Comparison of ENCODE assay signal across 23 mouse cellular contexts in genomic region chr17:5108546-5109142, GRCm38 (mm10).
DNase-seq lines count a peak whose midpoint lies in the region; ATAC-seq and TF ChIP-seq lines count a peak whose summit lies in the region.
"Had no signal": no experiment of that assay in that cellular context is flagged by ENCODE, and none has a peak within 500 bp of the region (broad histone marks: within the 10 kb centered on the region; RNA-seq: fewer than 3 reads in every experiment).

No protein-coding gene starts in this region.

- peaks cover 11% of the 10 kb centered on the region for H3K79me2 ChIP-seq in heart, adult 2 months (replicated peaks; ENCODE audit: control insufficient read depth, insufficient read depth, low read length)

- no peaks in the 10 kb centered on the region for H3K36me3 ChIP-seq in liver, embryonic 12.5 days
- H3K36me3 ChIP-seq in G1E (replicated peaks), result peaks cover 71% of the 10 kb centered on the region
- no peaks in the 10 kb centered on the region for H3K36me3 ChIP-seq in liver, embryonic 13.5 days
- no peaks in the 10 kb centered on the region for H3K36me3 ChIP-seq in midbrain, embryonic 14.5 days (ENCODE audit: control insufficient read depth, insufficient read depth, low read length)
- no peaks in the 10 kb centered on the region for H3K36me3 ChIP-seq in heart, adult 2 months (ENCODE audit: control insufficient read depth, insufficient read depth, low read length)
- H3K36me3 ChIP-seq: forebrain, embryonic 12.5 days; hindbrain, embryonic 13.5 days; midbrain, embryonic 12.5 days had no signal

- H3K9ac ChIP-seq in liver, embryonic 12.5 days, result peak overlapping the region; percentile 22; the same call in 1 of the 2 replicates
- H3K9ac ChIP-seq in liver, embryonic 13.5 days, result no peak overlapping the region; the same call in 1 of the 2 replicates
- H3K9ac ChIP-seq in midbrain, embryonic 14.5 days (replicated peaks; ENCODE audit: low read length), result no peak overlapping the region
- no peak overlapping the region for H3K9ac ChIP-seq in heart, adult 2 months (ENCODE audit: low read depth, low read length)
- H3K9ac ChIP-seq: embryonic facial prominence, embryonic 13.5 days; forebrain, embryonic 12.5 days; heart, embryonic 12.5 days; midbrain, embryonic 12.5 days had no signal

- TF ChIP-seq POLR2A in heart, adult 2 months (IDR thresholded peaks at IDR 0.05; ENCODE audit: insufficient read depth, low read depth, low read length), result no peak

- DNase-seq in liver (no peak), 416B (ENCODE audit: low read depth) (peak; percentile 69), G1E (ENCODE audit: low spot score) (no peak)
- no peak for DNase-seq in liver, embryonic 13.5 days
- DNase-seq in midbrain, embryonic 14.5 days, result no peak
- no peak for DNase-seq in T-cell, adult 2 months (ENCODE audit: low spot score)
- no peak for DNase-seq in heart, adult 2 months
- DNase-seq: adrenal gland, postnatal 36 days; cerebellum, adult 11 months; cerebellum, postnatal 14 days; embryo, embryonic 11 days; heart, postnatal 10 days; kidney, adult 18-20 months; right cerebral cortex, postnatal 14 days; thymus, postnatal 14 days had no signal

- no peak overlapping the region for H3K4me3 ChIP-seq in liver, embryonic 12.5 days
- H3K4me3 ChIP-seq in G1E (ENCODE audit: low read depth, low read length), result no peak overlapping the region
- H3K4me3 ChIP-seq in liver, embryonic 13.5 days (replicated peaks), result no peak overlapping the region
- no peak overlapping the region for H3K4me3 ChIP-seq in midbrain, embryonic 14.5 days (replicated peaks; ENCODE audit: low read depth, low read length)
- no peak overlapping the region for H3K4me3 ChIP-seq in heart, adult 2 months
- H3K4me3 ChIP-seq: embryonic facial prominence, embryonic 13.5 days; erythroblast, embryonic 14.5 days; forebrain, embryonic 12.5 days; heart, embryonic 12.5 days; hindbrain, embryonic 13.5 days; limb, embryonic 10.5 days; midbrain, embryonic 12.5 days had no signal

- TF ChIP-seq CTCF in G1E (IDR thresholded peaks at IDR 0.05; ENCODE audit: low read depth, low read length), result no peak
- TF ChIP-seq CTCF in heart, adult 2 months (IDR thresholded peaks at IDR 0.05), result no peak

- H3K4me2 ChIP-seq in liver, embryonic 12.5 days, result no peak overlapping the region; the same call in 1 of the 2 replicates
- H3K4me2 ChIP-seq in liver, embryonic 13.5 days, result 0 out of 2 replicates have a peak overlapping the region, but pooled peaks have one; percentile 6
- H3K4me2 ChIP-seq in midbrain, embryonic 14.5 days (ENCODE audit: low read length), result no peak overlapping the region
- H3K4me2 ChIP-seq: embryonic facial prominence, embryonic 13.5 days; forebrain, embryonic 12.5 days; heart, embryonic 12.5 days; hindbrain, embryonic 13.5 days; midbrain, embryonic 12.5 days had no signal

- intact Hi-C loops in heart, adult 2 months (cut with DNase I), result no loop called here

- ATAC-seq in liver, embryonic 12.5 days, result no peak
- peak; percentile 15; the same call in 1 of the 2 replicates for ATAC-seq in G1E (ENCODE audit: extremely low read depth, insufficient number of reproducible peaks, low FRiP score, poor library complexity, severe bottlenecking)
- no peak for ATAC-seq in liver, embryonic 13.5 days (ENCODE audit: low read depth)
- no peak for ATAC-seq in midbrain, embryonic 14.5 days (ENCODE audit: low FRiP score, low TSS enrichment)

- WGBS in liver, embryonic 12.5 days (ENCODE audit: insufficient replicate concordance), result 53% methylated on average over 2 of the region's 2 CpGs
- 46% methylated on average over 2 of the region's 2 CpGs for WGBS in liver, embryonic 13.5 days (ENCODE audit: insufficient replicate concordance)
- WGBS in midbrain, embryonic 14.5 days, result 83% methylated on average over 2 of the region's 2 CpGs
- 49% methylated on average over 2 of the region's 2 CpGs for WGBS in heart, adult 2 months

- H3K4me1 ChIP-seq in liver, embryonic 12.5 days, result peaks cover 95% of the 10 kb centered on the region
- H3K4me1 ChIP-seq in G1E (ENCODE audit: insufficient read depth, low read depth, low read length), result peaks cover 29% of the 10 kb centered on the region
- peaks cover 94% of the 10 kb centered on the region for H3K4me1 ChIP-seq in liver, embryonic 13.5 days (replicated peaks)
- peaks cover 38% of the 10 kb centered on the region for H3K4me1 ChIP-seq in midbrain, embryonic 14.5 days (ENCODE audit: control insufficient read depth, insufficient read depth, low read length)
- peaks cover 33% of the 10 kb centered on the region for H3K4me1 ChIP-seq in heart, adult 2 months (ENCODE audit: control insufficient read depth, insufficient read depth, low read length)

- H3K9me3 ChIP-seq in liver, embryonic 12.5 days (replicated peaks), result no peaks in the 10 kb centered on the region
- no peaks in the 10 kb centered on the region for H3K9me3 ChIP-seq in G1E (replicated peaks)
- no peaks in the 10 kb centered on the region for H3K9me3 ChIP-seq in liver, embryonic 13.5 days (replicated peaks)
- H3K9me3 ChIP-seq in midbrain, embryonic 14.5 days (ENCODE audit: control insufficient read depth, low read length), result no peaks in the 10 kb centered on the region
- H3K9me3 ChIP-seq: embryonic facial prominence, embryonic 13.5 days; forebrain, embryonic 12.5 days; heart, embryonic 12.5 days; hindbrain, embryonic 13.5 days; limb, embryonic 10.5 days; midbrain, embryonic 12.5 days had no signal

- peak overlapping the region; percentile 53; the same call in 1 of the 2 replicates for H3K27ac ChIP-seq in liver, embryonic 12.5 days
- peak overlapping the region; percentile 76 for H3K27ac ChIP-seq in liver, embryonic 13.5 days
- H3K27ac ChIP-seq in midbrain, embryonic 14.5 days (replicated peaks; ENCODE audit: low read depth, low read length), result no peak overlapping the region
- H3K27ac ChIP-seq in heart, adult 2 months, result no peak overlapping the region; the same call in 1 of the 2 replicates
- H3K27ac ChIP-seq: embryonic facial prominence, embryonic 13.5 days; forebrain, embryonic 12.5 days; limb, embryonic 10.5 days; midbrain, embryonic 12.5 days had no signal

- no peak for TF ChIP-seq EP300 in heart, adult 2 months (IDR thresholded peaks at IDR 0.05; ENCODE audit: insufficient read depth, low read depth, low read length)

- no peaks in the 10 kb centered on the region for H3K27me3 ChIP-seq in liver, embryonic 12.5 days (replicated peaks)
- no peaks in the 10 kb centered on the region for H3K27me3 ChIP-seq in G1E (ENCODE audit: insufficient read depth, low read length)
- no peaks in the 10 kb centered on the region for H3K27me3 ChIP-seq in liver, embryonic 13.5 days
- no peaks in the 10 kb centered on the region for H3K27me3 ChIP-seq in midbrain, embryonic 14.5 days (ENCODE audit: control insufficient read depth, insufficient read depth, low read length)
- no peaks in the 10 kb centered on the region for H3K27me3 ChIP-seq in heart, adult 2 months (ENCODE audit: control insufficient read depth, insufficient read depth, low read length)
- H3K27me3 ChIP-seq: embryonic facial prominence, embryonic 13.5 days; forebrain, embryonic 12.5 days; hindbrain, embryonic 13.5 days; midbrain, embryonic 12.5 days had no signal

Comparison
In these comparisons a context has a peak if more than half of its experiments do, and no peak if none do; other contexts are left out.
1. H3K27ac ChIP-seq: peak in liver, embryonic 12.5 days (single experiment) and liver, embryonic 13.5 days (single experiment); none in midbrain, embryonic 14.5 days (single experiment) and heart, adult 2 months (single experiment).